Mouse (Mus musculus) kidney, postnatal 0 days (tissue): Measurements from ENCODE around the gene Olfr314. TPM values are rescaled to one million over a fixed set of nuclear protein-coding genes. Genes with fewer than 3 reads are reported as not detected.

Experiments
- ATAC-seq: fragments of 200-750 bp; cut with Nextera tagmentation; replicated peaks from 2 replicates; pipeline ENCODE4 v1.8.0; 2017; ENCODE audit warnings: low read depth, moderate number of reproducible peaks, moderate TSS enrichment, moderate library complexity; ENCODE audit not compliant: low FRiP score
- DNase-seq: peaks from one replicate; pipeline ENCODE4 v3.0.0-alpha.2; 2016; ENCODE audit warnings: low spot score
- H3K27ac ChIP-seq: fragments of 300-500 bp; sonication (generic); 2 replicates; pipeline ENCODE4 v1.5.1; 2014; ENCODE audit warnings: mild to moderate bottlenecking
- H3K27me3 ChIP-seq: fragments of 300-500 bp; sonication (generic); 2 replicates; pipeline ENCODE4 v1.6.1; 2014; ENCODE audit warnings: low read length, mixed read lengths; ENCODE audit not compliant: insufficient read depth
- H3K36me3 ChIP-seq: fragments of 300-500 bp; sonication (generic); 2 replicates; pipeline ENCODE4 v1.6.1; 2014; ENCODE audit warnings: low read length, mixed read lengths; ENCODE audit not compliant: insufficient read depth
- H3K4me1 ChIP-seq: fragments of 300-500 bp; sonication (generic); replicated peaks from 2 replicates; pipeline ENCODE4 v1.6.1; 2014; ENCODE audit warnings: antibody characterized with exemption, low read length, mixed read lengths; ENCODE audit not compliant: insufficient read depth
- H3K4me2 ChIP-seq: fragments of 300-500 bp; sonication (generic); 2 replicates; pipeline ENCODE4 v1.6.1; 2014; ENCODE audit warnings: mild to moderate bottlenecking, low read length, moderate library complexity, mixed read lengths
- H3K4me3 ChIP-seq: fragments of 300-500 bp; sonication (generic); replicated peaks from 2 replicates; pipeline ENCODE4 v1.5.1; 2014; ENCODE audit warnings: low read depth, low read length
- H3K9ac ChIP-seq: fragments of 300-500 bp; sonication (generic); 2 replicates; pipeline ENCODE4 v1.6.1; 2014; ENCODE audit warnings: low read depth, low read length
- H3K9me3 ChIP-seq: fragments of 300-500 bp; sonication (generic); replicated peaks from 2 replicates; pipeline ENCODE4 v1.6.1; 2016; ENCODE audit warnings: low read length, inconsistent platforms, mixed read lengths
- CTCF ChIP-seq: IDR thresholded peaks from 2 replicates; pipeline ENCODE4 v1.5.1; 2016; ENCODE audit warnings: antibody characterized with exemption, low read depth, mild to moderate bottlenecking, moderate library complexity
- WGBS: fragments of 180-500 bp; shearing (Covaris S2); extraction: QIAGEN DNeasy Blood & Tissue Kit; methylation state at CpG from one replicate; pipeline ENCODE4 v1.1.7; 2014; 5-methylcytosine and 5-hydroxymethylcytosine counted together
- polyA plus RNA-seq: library from polyadenylated mRNA; unstranded; fragments of >200 nt; fragmentation: Nextera tagmentation; extraction: Ambion mirVana; gene quantifications from 2 replicates; pipeline ENCODE4 v1.2.1, GENCODE M21; 2015

Olfr314 gene
- polyA plus RNA-seq, 1 experiment from 2014 or later = not detected

DNA sequence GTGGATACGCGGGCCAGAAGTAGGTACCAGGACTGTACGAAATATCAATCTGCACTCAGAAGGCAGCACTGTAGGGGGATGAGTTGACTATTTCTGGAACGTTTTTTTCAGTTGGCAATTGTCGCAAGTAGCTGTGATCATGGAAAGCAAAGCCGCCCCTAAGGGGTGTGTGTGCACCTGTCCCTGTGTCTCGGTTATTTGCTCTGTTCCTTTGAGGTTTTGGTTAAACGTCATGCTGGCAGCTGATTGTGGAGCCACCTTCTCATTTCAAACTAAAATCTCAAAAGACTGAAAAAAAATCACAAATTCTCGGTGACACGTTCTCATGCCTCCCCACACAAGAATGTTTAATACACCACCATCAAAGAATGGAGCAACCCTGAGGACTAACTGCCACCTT is 4.9 kb downstream of the Olfr314 start:
- Histone ChIP-seq H3K9ac (no peak overlapping the region), H3K27me3 (no peaks in the 10 kb centered on the region), H3K4me3 (no peak overlapping the region), H3K9me3 (no peaks in the 10 kb centered on the region), H3K4me1 (no peaks in the 10 kb centered on the region), H3K36me3 (no peaks in the 10 kb centered on the region), H3K4me2 (no peak overlapping the region), H3K27ac (no peak overlapping the region)
- DNase-seq (no peak), ATAC-seq (no peak)
- WGBS = 90% methylated on average over 10 of the region's 10 CpGs
- TF ChIP-seq CTCF = no peak

DNA sequence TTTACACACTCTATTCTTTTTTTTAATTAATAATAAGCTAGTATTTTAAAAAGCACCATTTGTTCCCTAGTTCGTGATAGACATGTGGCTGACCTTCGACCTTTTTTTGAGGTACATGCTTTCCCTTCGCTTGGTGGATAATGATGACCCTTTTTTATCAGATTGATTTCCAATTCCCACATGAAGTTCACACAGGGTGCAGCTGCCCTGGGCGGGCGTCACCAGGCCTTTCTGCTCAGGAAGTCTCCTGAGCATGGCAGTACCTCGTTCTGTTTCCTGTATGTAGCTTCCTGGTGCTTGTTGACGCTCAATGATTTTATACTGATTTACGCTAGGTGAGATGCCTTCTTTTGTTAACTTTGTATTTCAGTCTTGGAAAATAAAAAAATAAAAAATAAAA is 5.6 kb downstream of the Olfr314 start:
- no peaks in the 10 kb centered on the region for H3K9me3 ChIP-seq
- no peak overlapping the region for H3K27ac ChIP-seq
- no peak for DNase-seq
- no peak overlapping the region for H3K4me2 ChIP-seq
- H3K4me3 ChIP-seq = no peak overlapping the region
- 73% methylated on average over 8 of the region's 8 CpGs for WGBS
- no peak for ATAC-seq
- H3K9ac ChIP-seq = no peak overlapping the region
- H3K27me3 ChIP-seq = no peaks in the 10 kb centered on the region
- H3K4me1 ChIP-seq = no peaks in the 10 kb centered on the region
- TF ChIP-seq CTCF = no peak
- H3K36me3 ChIP-seq = no peaks in the 10 kb centered on the region

DNA sequence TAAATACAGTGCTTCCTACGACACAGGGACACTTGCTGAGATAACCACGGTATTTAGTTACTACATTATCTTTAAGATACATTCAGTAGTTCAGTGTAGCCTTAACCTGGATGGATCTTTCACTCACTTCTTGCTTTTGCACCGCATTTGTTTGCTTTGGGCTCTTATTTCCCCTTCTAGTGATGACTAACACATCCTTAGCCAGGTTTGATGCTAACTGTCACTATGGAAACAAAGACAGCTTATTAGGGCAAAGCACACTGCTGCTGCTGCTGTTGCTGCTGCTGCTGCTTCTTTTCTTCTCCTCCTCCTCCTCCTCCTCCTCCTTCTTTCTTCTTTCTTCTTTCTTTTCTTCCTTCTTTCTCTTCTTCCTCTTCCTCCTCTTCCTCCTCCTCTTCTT is 6.8 kb downstream of the Olfr314 start:
- no peaks in the 10 kb centered on the region for H3K36me3 ChIP-seq
- H3K27me3 ChIP-seq = no peaks in the 10 kb centered on the region
- no peak for DNase-seq
- H3K9ac ChIP-seq = no peak overlapping the region
- no peaks in the 10 kb centered on the region for H3K9me3 ChIP-seq
- no peaks in the 10 kb centered on the region for H3K4me1 ChIP-seq
- H3K4me3 ChIP-seq = no peak overlapping the region
- WGBS = 22% methylated on average over 3 of the region's 3 CpGs
- no peak overlapping the region for H3K27ac ChIP-seq
- H3K4me2 ChIP-seq = no peak overlapping the region
- no peak for ATAC-seq
- TF ChIP-seq CTCF = no peak

DNA sequence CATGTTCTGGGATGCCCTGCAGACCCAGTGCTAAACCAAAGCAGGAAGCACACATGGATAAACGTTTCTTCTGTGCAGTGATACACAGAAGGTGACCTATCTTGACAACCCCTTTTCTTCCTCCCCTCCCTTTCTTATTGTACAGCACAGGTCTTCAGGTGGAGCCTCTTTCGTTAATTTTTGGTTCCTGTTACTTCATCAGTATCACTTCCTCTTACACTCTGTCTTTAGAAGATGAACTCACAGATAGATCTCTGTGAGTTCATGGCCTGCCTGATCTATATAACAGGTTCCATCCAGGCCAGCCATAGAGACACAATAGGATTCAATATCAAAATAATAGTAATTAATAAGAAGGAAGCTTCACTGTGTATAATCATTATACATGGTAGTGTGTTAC is 7.3 kb downstream of the Olfr314 start:
- DNase-seq = no peak
- Histone ChIP-seq H3K4me1 (no peaks in the 10 kb centered on the region), H3K27me3 (no peaks in the 10 kb centered on the region), H3K4me3 (no peak overlapping the region), H3K9me3 (no peaks in the 10 kb centered on the region), H3K9ac (no peak overlapping the region), H3K4me2 (no peak overlapping the region), H3K27ac (no peak overlapping the region), H3K36me3 (no peaks in the 10 kb centered on the region)
- no peak for TF ChIP-seq CTCF
- WGBS = 38% methylated on average over 2 of the region's 2 CpGs
- ATAC-seq = no peak

DNA sequence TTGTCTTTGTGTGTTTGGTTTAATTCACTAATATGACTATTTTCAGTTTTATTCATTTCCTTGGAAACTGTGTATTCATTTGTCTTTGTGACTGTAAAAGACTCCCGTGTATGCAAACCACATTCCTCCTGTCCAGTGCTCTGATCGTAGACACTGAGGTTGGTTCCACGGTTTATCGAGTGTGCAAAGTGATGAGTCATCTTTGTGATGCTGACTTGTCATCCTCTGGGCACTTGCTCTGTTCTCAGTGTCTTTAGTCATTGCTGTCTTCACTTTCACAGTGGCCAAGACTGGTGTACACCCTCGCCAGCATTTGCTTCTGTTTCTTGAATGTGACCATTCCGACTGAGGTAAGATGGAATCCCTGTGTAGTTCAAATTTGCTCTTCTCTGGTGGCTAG is 7.9 kb downstream of the Olfr314 start:
- H3K4me3 ChIP-seq = no peak overlapping the region
- TF ChIP-seq CTCF = no peak
- no peak overlapping the region for H3K9ac ChIP-seq
- H3K36me3 ChIP-seq = no peaks in the 10 kb centered on the region
- H3K27ac ChIP-seq = no peak overlapping the region
- WGBS = 68% methylated on average over 6 of the region's 6 CpGs
- H3K4me1 ChIP-seq = no peaks in the 10 kb centered on the region
- no peaks in the 10 kb centered on the region for H3K9me3 ChIP-seq
- ATAC-seq (no peak), DNase-seq (no peak)
- no peak overlapping the region for H3K4me2 ChIP-seq
- H3K27me3 ChIP-seq = no peaks in the 10 kb centered on the region

DNA sequence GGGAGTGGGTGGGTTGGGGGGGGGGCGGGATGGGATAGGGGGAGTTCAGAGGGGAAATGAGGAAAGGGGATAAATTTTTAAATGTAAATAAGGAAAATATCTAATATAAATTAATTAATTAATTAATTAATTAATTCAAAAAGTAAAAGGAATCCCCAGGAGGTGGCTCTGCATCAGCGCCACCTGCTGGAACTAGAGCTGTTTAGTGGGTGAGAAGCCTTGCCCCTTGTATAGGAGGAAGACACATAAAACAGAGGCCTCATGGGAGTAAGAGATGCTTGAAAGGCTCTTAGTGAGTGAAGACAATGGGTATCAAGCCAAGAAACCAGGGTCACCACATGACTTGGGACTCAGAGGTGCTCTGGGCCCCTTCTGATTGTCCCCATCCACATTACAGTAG is 13.1 kb downstream of the Olfr314 start:
- H3K27ac ChIP-seq = no peak overlapping the region
- no peak overlapping the region for H3K9ac ChIP-seq
- no peak for DNase-seq
- no peaks in the 10 kb centered on the region for H3K9me3 ChIP-seq
- 87% methylated on average over 2 of the region's 2 CpGs for WGBS
- no peak for TF ChIP-seq CTCF
- no peaks in the 10 kb centered on the region for H3K4me1 ChIP-seq
- H3K36me3 ChIP-seq = no peaks in the 10 kb centered on the region
- ATAC-seq = no peak
- no peaks in the 10 kb centered on the region for H3K27me3 ChIP-seq
- no peak overlapping the region for H3K4me3 ChIP-seq
- H3K4me2 ChIP-seq = no peak overlapping the region

DNA sequence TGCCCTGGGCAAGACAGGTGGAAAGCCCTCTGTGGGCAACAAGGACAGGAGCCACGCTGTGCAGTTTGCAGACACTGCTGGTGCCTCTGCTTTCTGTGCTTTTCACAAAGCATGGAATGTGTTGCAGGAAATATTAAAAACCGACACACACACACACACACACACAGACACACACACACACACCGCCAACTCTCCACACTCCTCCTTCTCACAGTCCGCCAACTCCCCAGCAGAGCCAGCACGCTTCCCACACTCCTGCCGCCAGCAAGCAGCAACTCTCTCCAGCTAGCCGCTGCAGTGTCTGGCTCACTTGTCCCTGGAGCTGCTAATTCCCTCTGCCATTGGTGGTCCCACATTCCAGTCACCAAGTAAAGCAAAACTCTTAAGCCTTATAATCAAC is 14.1 kb downstream of the Olfr314 start:
- H3K9ac ChIP-seq = no peak overlapping the region
- H3K9me3 ChIP-seq = no peaks in the 10 kb centered on the region
- H3K4me3 ChIP-seq = no peak overlapping the region
- H3K27ac ChIP-seq = no peak overlapping the region
- no peak for TF ChIP-seq CTCF
- DNase-seq = no peak
- H3K4me2 ChIP-seq = no peak overlapping the region
- WGBS = 79% methylated on average over 7 of the region's 7 CpGs
- H3K36me3 ChIP-seq = no peaks in the 10 kb centered on the region
- no peak for ATAC-seq
- no peaks in the 10 kb centered on the region for H3K4me1 ChIP-seq
- H3K27me3 ChIP-seq = no peaks in the 10 kb centered on the region
